Comparison of ENCODE assay signal across 17 mouse cellular contexts in genomic region chr1:183516167-183516566, GRCm38 (mm10).
DNase-seq lines count a peak whose midpoint lies in the region; ATAC-seq and TF ChIP-seq lines count a peak whose summit lies in the region.
"Had no signal": no experiment of that assay in that cellular context is flagged by ENCODE, and none has a peak within 500 bp of the region (broad histone marks: within the 10 kb centered on the region; RNA-seq: fewer than 3 reads in every experiment).

No protein-coding gene starts in this region.

- H3K27me3 ChIP-seq in embryonic facial prominence, embryonic 14.5 days (replicated peaks; ENCODE audit: control insufficient read depth, insufficient read depth, low read length), result no peaks in the 10 kb centered on the region
- H3K27me3 ChIP-seq in embryonic facial prominence, embryonic 10.5 days (replicated peaks; ENCODE audit: low read depth, poor library complexity, severe bottlenecking), result no peaks in the 10 kb centered on the region
- H3K27me3 ChIP-seq in hindbrain, postnatal 0 days (ENCODE audit: insufficient read depth, low read length), result no peaks in the 10 kb centered on the region
- H3K27me3 ChIP-seq: kidney, embryonic 15.5 days; liver, embryonic 15.5 days had no signal

- ATAC-seq in embryonic facial prominence, embryonic 14.5 days (ENCODE audit: low read depth), result no peak
- 0 out of 2 replicates have a peak, but pooled peaks have one; percentile 58 for ATAC-seq in hindbrain, postnatal 0 days
- ATAC-seq: forebrain, postnatal 0 days had no signal

- H3K4me2 ChIP-seq in embryonic facial prominence, embryonic 14.5 days (ENCODE audit: low read depth, low read length), result no peak overlapping the region
- H3K4me2 ChIP-seq in hindbrain, postnatal 0 days (ENCODE audit: low read depth, low read length), result no peak overlapping the region
- H3K4me2 ChIP-seq: kidney, embryonic 15.5 days; liver, embryonic 15.5 days had no signal

- peak; percentile 48 for TF ChIP-seq CTCF in hindbrain, postnatal 0 days (IDR thresholded peaks at IDR 0.05; ENCODE audit: low read depth)

- WGBS in embryonic facial prominence, embryonic 14.5 days, result 65% methylated on average over 4 of the region's 4 CpGs
- WGBS in embryonic facial prominence, embryonic 10.5 days, result 76% methylated on average over 4 of the region's 4 CpGs
- 45% methylated on average over 4 of the region's 4 CpGs for WGBS in hindbrain, postnatal 0 days

- H3K9ac ChIP-seq in embryonic facial prominence, embryonic 14.5 days (ENCODE audit: low read depth, low read length), result no peak overlapping the region
- H3K9ac ChIP-seq in hindbrain, postnatal 0 days (replicated peaks; ENCODE audit: low read length), result no peak overlapping the region
- H3K9ac ChIP-seq: forebrain, postnatal 0 days; kidney, embryonic 15.5 days; liver, embryonic 15.5 days had no signal

- H3K36me3 ChIP-seq in embryonic facial prominence, embryonic 14.5 days (ENCODE audit: control insufficient read depth, insufficient read depth, low read length), result no peaks in the 10 kb centered on the region
- H3K36me3 ChIP-seq in embryonic facial prominence, embryonic 10.5 days (replicated peaks), result no peaks in the 10 kb centered on the region
- no peaks in the 10 kb centered on the region for H3K36me3 ChIP-seq in hindbrain, postnatal 0 days (ENCODE audit: insufficient read depth, low read length)
- H3K36me3 ChIP-seq: G1E; kidney, embryonic 15.5 days; liver, embryonic 15.5 days had no signal

- H3K4me1 ChIP-seq in embryonic facial prominence, embryonic 14.5 days (ENCODE audit: control insufficient read depth, insufficient read depth, low read length), result no peaks in the 10 kb centered on the region; the same call in 1 of the 2 replicates
- no peaks in the 10 kb centered on the region for H3K4me1 ChIP-seq in embryonic facial prominence, embryonic 10.5 days
- 0 out of 2 replicates have a peak, but pooled peaks cover 7% of the 10 kb centered on the region for H3K4me1 ChIP-seq in hindbrain, postnatal 0 days (ENCODE audit: insufficient read depth, low read length)
- H3K4me1 ChIP-seq: kidney, embryonic 15.5 days; liver, embryonic 15.5 days had no signal

- no peaks in the 10 kb centered on the region for H3K9me3 ChIP-seq in embryonic facial prominence, embryonic 14.5 days (ENCODE audit: control insufficient read depth, low read length)
- no peaks in the 10 kb centered on the region for H3K9me3 ChIP-seq in embryonic facial prominence, embryonic 10.5 days
- H3K9me3 ChIP-seq in hindbrain, postnatal 0 days (ENCODE audit: low read length), result no peaks in the 10 kb centered on the region
- H3K9me3 ChIP-seq: kidney, embryonic 15.5 days; liver, embryonic 15.5 days had no signal

- DNase-seq in embryonic facial prominence, embryonic 14.5 days (ENCODE audit: low spot score), result peak; percentile 11
- DNase-seq in embryonic facial prominence, embryonic 10.5 days (ENCODE audit: low spot score), result no peak
- peak; percentile 5 for DNase-seq in layer of hippocampus, adult 11-12 months (ENCODE audit: low spot score)
- DNase-seq in layer of hippocampus, adult 18-20 months (ENCODE audit: low spot score in 2 of 2), result no peak
- peak; percentile 30 for DNase-seq in 3T3-L1 (ENCODE audit: low read depth, low spot score)
- DNase-seq in hindbrain, postnatal 0 days (ENCODE audit: low spot score), result peak; percentile 54
- no peak for DNase-seq in embryo, embryonic 9.5 days (ENCODE audit: extremely low spot score)
- DNase-seq in ovary, postnatal 10 days (ENCODE audit: low spot score), result no peak
- DNase-seq: adrenal gland, postnatal 36 days; B cell, adult 2 months; forebrain, postnatal 0 days; gastrocnemius, postnatal 25 days; right cerebral cortex, postnatal 4 days had no signal

- no peak overlapping the region for H3K27ac ChIP-seq in embryonic facial prominence, embryonic 14.5 days (replicated peaks; ENCODE audit: low read depth, low read length)
- no peak overlapping the region for H3K27ac ChIP-seq in embryonic facial prominence, embryonic 10.5 days (replicated peaks)
- no peak overlapping the region for H3K27ac ChIP-seq in hindbrain, postnatal 0 days
- H3K27ac ChIP-seq: kidney, embryonic 15.5 days; liver, embryonic 15.5 days; macrophage had no signal

- no peak overlapping the region for H3K4me3 ChIP-seq in embryonic facial prominence, embryonic 14.5 days (ENCODE audit: low read depth, low read length)
- H3K4me3 ChIP-seq in embryonic facial prominence, embryonic 10.5 days, result no peak overlapping the region
- no peak overlapping the region for H3K4me3 ChIP-seq in hindbrain, postnatal 0 days (ENCODE audit: low read length)
- H3K4me3 ChIP-seq: kidney, embryonic 15.5 days; liver, embryonic 15.5 days had no signal

Comparison
In these comparisons a context has a peak if more than half of its experiments do, and no peak if none do; other contexts are left out.
1. DNase-seq: peak in embryonic facial prominence, embryonic 14.5 days (single experiment), layer of hippocampus, adult 11-12 months (single experiment), 3T3-L1 (single experiment) and hindbrain, postnatal 0 days (single experiment); none in embryonic facial prominence, embryonic 10.5 days (single experiment), layer of hippocampus, adult 18-20 months (0 of 2), embryo, embryonic 9.5 days (single experiment) and ovary, postnatal 10 days (single experiment).